Mouse (Mus musculus) liver, embryonic 12.5 days (tissue): ENCODE data around the gene Lin7a. TPM values are rescaled to one million over a fixed set of nuclear protein-coding genes. Genes with fewer than 3 reads are reported as not detected.

ENCODE experiments used
- ATAC-seq: fragments of 200-750 bp; cut with Nextera tagmentation; 2 replicates; pipeline ENCODE4 v1.8.0; 2017; ENCODE audit warnings: moderate number of reproducible peaks, mild to moderate bottlenecking, moderate library complexity
- H3K27ac ChIP-seq: fragments of 300-500 bp; sonication (generic); 2 replicates; pipeline ENCODE4 v1.5.1; 2016; ENCODE audit warnings: mild to moderate bottlenecking
- H3K27me3 ChIP-seq: fragments of 300-500 bp; sonication (generic); replicated peaks from 2 replicates; pipeline ENCODE4 v1.6.1; 2016; ENCODE audit warnings: mild to moderate bottlenecking, moderate library complexity
- H3K36me3 ChIP-seq: fragments of 300-500 bp; sonication (generic); 2 replicates; pipeline ENCODE4 v1.6.1; 2016; ENCODE audit warnings: mild to moderate bottlenecking, moderate library complexity
- H3K4me1 ChIP-seq: fragments of 300-500 bp; sonication (generic); 2 replicates; pipeline ENCODE4 v1.6.1; 2016
- H3K4me2 ChIP-seq: fragments of 300-500 bp; sonication (generic); 2 replicates; pipeline ENCODE4 v1.6.1; 2016; ENCODE audit warnings: mild to moderate bottlenecking, moderate library complexity
- H3K4me3 ChIP-seq: fragments of 300-500 bp; sonication (generic); 2 replicates; pipeline ENCODE4 v1.5.1; 2016; ENCODE audit warnings: mild to moderate bottlenecking, moderate library complexity
- H3K9ac ChIP-seq: fragments of 300-500 bp; sonication (generic); 2 replicates; pipeline ENCODE4 v1.6.1; 2016; ENCODE audit warnings: mild to moderate bottlenecking, moderate library complexity
- H3K9me3 ChIP-seq: fragments of 300-500 bp; sonication (generic); replicated peaks from 2 replicates; pipeline ENCODE4 v1.6.1; 2016; ENCODE audit warnings: mild to moderate bottlenecking, moderate library complexity
- WGBS: fragments of 180-500 bp; shearing (Covaris S2); methylation state at CpG from one replicate; pipeline ENCODE4 v1.1.7; 2016; ENCODE audit not compliant: insufficient replicate concordance; 5-methylcytosine and 5-hydroxymethylcytosine counted together
- polyA plus RNA-seq: library from polyadenylated mRNA; unstranded; fragments of >200 nt; fragmentation: Nextera tagmentation; extraction: Ambion mirVana; gene quantifications from 2 replicates; pipeline ENCODE4 v1.2.1, GENCODE M21; 2016

Gene Lin7a
- polyA plus RNA-seq, 1 experiment from 2014 or later: 0.72 TPM

GRCm38 (mm10) chr10:107230081-107230850, 41.2 kb upstream of the Lin7a start:
- H3K4me3 ChIP-seq: no peak overlapping the region
- no peak overlapping the region for H3K9ac ChIP-seq
- H3K27me3 ChIP-seq: no peaks in the 10 kb centered on the region
- no peak overlapping the region for H3K27ac ChIP-seq
- no peaks in the 10 kb centered on the region for H3K4me1 ChIP-seq
- H3K4me2 ChIP-seq: no peak overlapping the region
- WGBS: 63% methylated on average over 8 of the region's 8 CpGs
- no peaks in the 10 kb centered on the region for H3K36me3 ChIP-seq
- ATAC-seq: no peak
- no peaks in the 10 kb centered on the region for H3K9me3 ChIP-seq

- 92% methylated on average over 1 of the region's 1 CpGs for WGBS
- no peak for ATAC-seq
- H3K9ac ChIP-seq: no peak overlapping the region
- no peaks in the 10 kb centered on the region for H3K9me3 ChIP-seq
- H3K27me3 ChIP-seq: no peaks in the 10 kb centered on the region
- no peaks in the 10 kb centered on the region for H3K4me1 ChIP-seq
- H3K4me3 ChIP-seq: no peak overlapping the region
- H3K4me2 ChIP-seq: no peak overlapping the region
- H3K27ac ChIP-seq: no peak overlapping the region
- H3K36me3 ChIP-seq: no peaks in the 10 kb centered on the region
Observed at GRCm38 (mm10) chr10:107230851-107231130, 40.7 kb upstream of the Lin7a start.

GRCm38 (mm10) chr10:107231421-107232010, 40.0 kb upstream of the Lin7a start:
- Histone ChIP-seq H3K27me3 (no peaks in the 10 kb centered on the region), H3K4me2 (no peak overlapping the region), H3K9me3 (no peaks in the 10 kb centered on the region), H3K36me3 (no peaks in the 10 kb centered on the region), H3K9ac (no peak overlapping the region), H3K4me1 (no peaks in the 10 kb centered on the region), H3K27ac (no peak overlapping the region), H3K4me3 (no peak overlapping the region)
- 71% methylated on average over 4 of the region's 4 CpGs for WGBS
- ATAC-seq: no peak

GRCm38 (mm10) chr10:107232491-107233110, 38.9 kb upstream of the Lin7a start:
- H3K27me3 ChIP-seq: no peaks in the 10 kb centered on the region
- H3K27ac ChIP-seq: no peak overlapping the region
- no peaks in the 10 kb centered on the region for H3K36me3 ChIP-seq
- WGBS: 68% methylated on average over 2 of the region's 2 CpGs
- no peak overlapping the region for H3K9ac ChIP-seq
- H3K4me1 ChIP-seq: no peaks in the 10 kb centered on the region
- H3K9me3 ChIP-seq: no peaks in the 10 kb centered on the region
- no peak overlapping the region for H3K4me2 ChIP-seq
- ATAC-seq: no peak
- no peak overlapping the region for H3K4me3 ChIP-seq

GRCm38 (mm10) chr10:107233221-107233620, 38.3 kb upstream of the Lin7a start:
- no peak overlapping the region for H3K4me3 ChIP-seq
- H3K4me1 ChIP-seq: no peaks in the 10 kb centered on the region
- H3K4me2 ChIP-seq: no peak overlapping the region
- H3K9ac ChIP-seq: no peak overlapping the region
- 60% methylated on average over 2 of the region's 2 CpGs for WGBS
- ATAC-seq: no peak
- H3K9me3 ChIP-seq: no peaks in the 10 kb centered on the region
- no peak overlapping the region for H3K27ac ChIP-seq
- H3K36me3 ChIP-seq: no peaks in the 10 kb centered on the region
- no peaks in the 10 kb centered on the region for H3K27me3 ChIP-seq

- Histone ChIP-seq H3K9ac (no peak overlapping the region), H3K36me3 (no peaks in the 10 kb centered on the region), H3K4me1 (no peaks in the 10 kb centered on the region), H3K27ac (no peak overlapping the region), H3K9me3 (no peaks in the 10 kb centered on the region), H3K27me3 (no peaks in the 10 kb centered on the region), H3K4me2 (no peak overlapping the region), H3K4me3 (no peak overlapping the region)
- 64% methylated on average over 4 of the region's 4 CpGs for WGBS
- no peak for ATAC-seq
Observed at GRCm38 (mm10) chr10:107233825-107234224, 37.7 kb upstream of the Lin7a start.

- ATAC-seq: no peak
- no peak overlapping the region for H3K27ac ChIP-seq
- no peaks in the 10 kb centered on the region for H3K36me3 ChIP-seq
- H3K9me3 ChIP-seq: no peaks in the 10 kb centered on the region
- H3K9ac ChIP-seq: no peak overlapping the region
- no peak overlapping the region for H3K4me2 ChIP-seq
- H3K27me3 ChIP-seq: no peaks in the 10 kb centered on the region
- H3K4me3 ChIP-seq: no peak overlapping the region
- no peaks in the 10 kb centered on the region for H3K4me1 ChIP-seq
- WGBS: 57% methylated on average over 7 of the region's 7 CpGs
Observed at GRCm38 (mm10) chr10:107234421-107235400, 36.8 kb upstream of the Lin7a start.

GRCm38 (mm10) chr10:107235496-107235895, 36.0 kb upstream of the Lin7a start:
- H3K4me2 ChIP-seq: no peak overlapping the region
- 59% methylated on average over 3 of the region's 3 CpGs for WGBS
- no peaks in the 10 kb centered on the region for H3K4me1 ChIP-seq
- H3K4me3 ChIP-seq: no peak overlapping the region
- no peak overlapping the region for H3K9ac ChIP-seq
- no peak overlapping the region for H3K27ac ChIP-seq
- H3K27me3 ChIP-seq: no peaks in the 10 kb centered on the region
- H3K36me3 ChIP-seq: no peaks in the 10 kb centered on the region
- no peak for ATAC-seq
- no peaks in the 10 kb centered on the region for H3K9me3 ChIP-seq

- Histone ChIP-seq H3K27ac (no peak overlapping the region), H3K9ac (no peak overlapping the region), H3K4me1 (no peaks in the 10 kb centered on the region), H3K27me3 (no peaks in the 10 kb centered on the region), H3K4me2 (no peak overlapping the region), H3K36me3 (no peaks in the 10 kb centered on the region), H3K9me3 (no peaks in the 10 kb centered on the region), H3K4me3 (no peak overlapping the region)
- WGBS: 58% methylated on average over 4 of the region's 4 CpGs
- no peak for ATAC-seq
Observed at GRCm38 (mm10) chr10:107236211-107236610, 35.3 kb upstream of the Lin7a start.

GRCm38 (mm10) chr10:107237076-107237475, 34.4 kb upstream of the Lin7a start:
- no peaks in the 10 kb centered on the region for H3K4me1 ChIP-seq
- no peak overlapping the region for H3K27ac ChIP-seq
- no peak overlapping the region for H3K4me2 ChIP-seq
- no peak for ATAC-seq
- H3K36me3 ChIP-seq: no peaks in the 10 kb centered on the region
- H3K27me3 ChIP-seq: no peaks in the 10 kb centered on the region
- no peak overlapping the region for H3K4me3 ChIP-seq
- H3K9me3 ChIP-seq: no peaks in the 10 kb centered on the region
- WGBS: 64% methylated on average over 2 of the region's 2 CpGs
- no peak overlapping the region for H3K9ac ChIP-seq

GRCm38 (mm10) chr10:107237736-107238135, 33.8 kb upstream of the Lin7a start:
- no peak overlapping the region for H3K4me3 ChIP-seq
- no peaks in the 10 kb centered on the region for H3K9me3 ChIP-seq
- H3K27ac ChIP-seq: no peak overlapping the region
- no peaks in the 10 kb centered on the region for H3K27me3 ChIP-seq
- H3K36me3 ChIP-seq: no peaks in the 10 kb centered on the region
- 91% methylated on average over 1 of the region's 1 CpGs for WGBS
- ATAC-seq: no peak
- H3K4me2 ChIP-seq: no peak overlapping the region
- no peaks in the 10 kb centered on the region for H3K4me1 ChIP-seq
- no peak overlapping the region for H3K9ac ChIP-seq
